Mouse (Mus musculus): ENCODE measurements around the gene Jmjd7.
A peak's percentile ranks its signal among the peaks of the same experiment; 100 is the strongest.

Jmjd7 gene

DNA sequence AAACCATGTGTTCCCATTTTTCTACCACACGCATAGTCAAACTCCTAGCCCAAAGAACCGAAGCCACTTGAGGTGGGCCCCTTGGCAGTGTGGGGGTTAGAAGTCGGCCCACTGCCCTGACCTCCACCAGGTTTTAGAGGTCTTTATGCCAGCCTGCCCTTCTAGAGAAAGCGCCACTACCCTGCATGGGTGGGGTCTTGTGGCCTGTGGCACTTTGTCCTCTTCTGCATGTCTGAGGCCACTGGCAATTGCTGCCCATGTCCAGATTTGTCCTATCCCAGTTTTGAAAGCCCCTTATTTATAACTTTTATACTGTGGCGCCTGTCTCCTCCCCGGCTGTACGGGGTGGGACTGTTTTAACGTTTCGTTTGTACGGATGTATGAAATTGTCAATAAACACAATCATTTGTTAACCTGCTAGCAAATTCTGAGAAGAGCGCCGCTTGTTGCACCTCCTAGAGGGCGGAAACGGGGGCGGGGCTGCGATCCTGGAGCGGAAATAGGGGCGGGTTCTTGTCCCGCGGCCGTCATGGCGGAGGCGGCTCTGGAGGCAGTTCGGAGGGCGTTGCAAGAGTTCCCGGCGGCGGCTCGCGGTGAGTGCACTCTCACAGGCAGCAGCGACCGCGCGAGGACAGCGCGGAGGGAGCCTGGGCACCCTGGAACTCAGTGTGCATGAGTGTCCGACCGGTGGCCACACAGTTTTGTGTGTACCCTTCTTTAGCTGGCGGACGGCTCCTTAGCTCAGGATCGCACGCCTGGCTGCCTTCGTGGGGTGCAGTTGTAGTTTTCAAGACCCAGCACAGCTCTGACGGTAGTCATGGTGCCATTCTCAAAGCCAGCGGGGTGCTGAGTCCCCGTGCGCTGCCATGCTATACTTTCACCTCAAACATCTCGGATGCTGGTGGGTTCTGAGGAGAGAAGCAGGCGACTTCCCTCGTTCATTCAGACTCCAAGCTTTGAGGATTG is at the start of gene Jmjd7, which contains the start of gene Gm28042:
Jmjd7 (plus strand) TSS at position 500 of the 966 bp plus-strand sequence.
Gm28042 (plus strand) TSS at position 510 of the 966 bp plus-strand sequence.
- DNase-seq: peak; percentile 93 to 96

- no peak for DNase-seq
These were observed 46.8 kb upstream of the Jmjd7 start for GRCm38 (mm10) chr2:119980343-119980986.

- DNase-seq: no peak
These were observed 45.7 kb upstream of the Jmjd7 start for GRCm38 (mm10) chr2:119981631-119982030.

DNA sequence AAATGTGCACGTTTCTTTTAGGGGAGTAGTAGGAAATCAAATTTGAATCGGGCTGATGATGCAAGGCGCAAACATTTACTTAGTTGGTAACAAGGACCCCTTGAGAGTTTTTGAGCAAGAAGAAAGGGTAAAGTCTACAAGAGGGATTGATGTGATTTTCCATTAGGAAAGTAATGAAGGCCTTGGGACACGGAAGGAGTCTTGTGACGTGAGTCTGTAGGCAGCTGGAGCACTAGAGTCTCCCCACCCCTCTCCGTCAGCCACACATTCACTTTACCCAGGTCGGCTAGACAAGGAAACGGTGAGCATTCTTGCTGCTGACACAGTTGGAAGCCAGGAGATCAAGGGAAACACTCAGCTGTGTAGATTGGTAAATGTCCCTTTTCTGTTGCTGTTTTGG is 41.4 kb upstream of the Jmjd7 start:
- DNase-seq: peak; percentile 77 to 84

DNA sequence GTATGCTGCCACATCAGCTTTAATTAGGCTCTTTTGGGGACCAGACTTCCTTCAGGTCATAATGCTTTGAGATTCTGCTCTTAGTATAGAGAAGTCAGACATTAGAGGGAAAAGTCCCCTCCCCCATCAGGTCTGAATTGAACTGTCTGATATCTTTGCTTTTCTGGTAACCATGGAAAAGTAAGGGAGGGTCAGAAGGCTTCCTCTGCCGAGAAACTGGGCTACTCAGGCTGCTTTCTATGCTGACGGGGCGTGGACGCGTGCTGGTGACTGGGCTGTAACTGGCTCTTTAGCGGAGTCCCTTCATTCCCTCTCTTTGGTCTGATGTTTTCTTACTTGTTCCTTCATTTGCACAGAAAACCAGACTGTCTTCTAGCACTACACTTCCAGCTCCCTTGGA is 40.9 kb upstream of the Jmjd7 start:
- DNase-seq: peak in 1 of 2 experiments; percentile 18

DNA sequence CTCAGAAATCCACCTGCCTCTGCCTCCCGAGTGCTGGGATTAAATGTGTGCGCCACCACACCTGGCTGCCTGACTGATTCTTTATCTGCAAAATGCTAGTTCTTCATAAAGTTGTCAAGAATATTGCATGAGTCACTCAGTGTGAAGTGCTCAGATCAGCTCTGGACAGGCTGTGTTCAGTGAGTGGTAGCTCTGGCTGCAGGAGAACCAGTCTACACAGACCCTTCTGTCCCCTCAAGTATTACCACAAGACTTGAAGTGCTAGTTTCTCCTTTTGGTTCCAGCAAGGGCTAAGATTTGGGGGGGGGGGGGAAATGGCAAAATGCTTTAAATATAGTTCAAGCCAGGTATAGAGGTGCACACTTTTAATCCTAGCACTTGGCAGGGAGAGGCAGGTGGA is 39.8 kb upstream of the Jmjd7 start:
- peak in 1 of 2 experiments; percentile 45 for DNase-seq

DNA sequence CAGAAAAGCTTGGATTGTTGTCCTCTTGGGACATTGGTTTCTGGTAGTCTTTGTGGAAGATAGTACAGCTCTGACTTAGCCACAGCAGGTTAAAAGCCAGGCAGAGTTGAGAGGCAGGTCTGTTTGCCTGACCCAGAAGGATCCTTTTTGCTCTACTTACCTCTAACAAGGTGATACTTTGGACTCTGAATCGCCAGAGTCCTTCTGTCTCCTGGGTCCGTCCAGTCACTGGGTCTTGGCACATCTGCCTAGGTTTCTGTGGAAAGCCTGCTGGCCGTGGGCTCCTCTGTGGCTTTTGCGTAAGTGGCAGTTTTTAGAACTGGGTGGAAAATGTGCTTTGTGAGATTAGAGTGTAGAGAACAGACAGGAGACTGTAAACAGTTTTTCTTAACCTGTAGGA is 38.3 kb upstream of the Jmjd7 start:
- DNase-seq: no peak

- DNase-seq: no peak
These were observed 36.4 kb upstream of the Jmjd7 start for GRCm38 (mm10) chr2:119990881-119991280.

GRCm38 (mm10) chr2:119992349-119992748 is 34.9 kb upstream of the Jmjd7 start:
- DNase-seq: no peak

DNA sequence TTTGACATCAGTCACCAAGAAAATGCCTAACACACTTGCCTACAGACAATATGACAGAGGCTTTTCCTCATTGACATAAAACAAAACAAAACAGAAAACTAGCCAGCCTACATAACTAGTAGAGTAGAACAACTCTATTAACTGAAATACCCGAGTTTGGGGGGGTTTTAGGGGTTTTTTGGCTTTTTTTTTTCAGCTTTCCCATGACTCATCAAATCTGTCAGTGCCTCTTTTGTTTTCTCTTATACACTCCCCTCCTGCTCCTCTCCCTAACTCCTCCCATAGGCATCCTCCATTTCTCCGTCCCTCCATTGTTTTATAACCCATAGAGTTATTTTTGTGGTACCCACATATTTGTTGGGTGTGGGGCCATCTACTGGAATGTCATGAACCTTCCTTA is 33.8 kb upstream of the Jmjd7 start:
- no peak for DNase-seq

DNA sequence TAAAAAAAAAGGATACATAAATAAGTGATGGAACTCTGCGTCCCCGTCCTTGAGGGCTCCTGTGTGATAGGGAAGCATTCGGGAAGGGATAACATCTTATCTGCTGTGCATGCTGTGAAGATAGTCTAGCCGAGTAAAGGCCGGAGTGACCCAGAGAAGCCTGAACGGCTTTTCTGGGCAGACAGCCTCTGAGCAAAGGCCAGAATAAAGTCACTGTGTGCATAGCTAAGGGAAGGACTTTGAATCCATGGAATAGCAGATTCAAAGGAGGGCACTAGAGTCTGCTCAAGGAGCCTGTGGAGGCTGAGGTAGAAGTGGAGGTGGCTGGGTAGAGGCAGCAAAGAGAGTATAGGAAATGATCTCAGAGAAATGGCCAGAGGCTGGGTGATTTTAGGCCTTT is 32.4 kb upstream of the Jmjd7 start:
- DNase-seq: no peak

DNA sequence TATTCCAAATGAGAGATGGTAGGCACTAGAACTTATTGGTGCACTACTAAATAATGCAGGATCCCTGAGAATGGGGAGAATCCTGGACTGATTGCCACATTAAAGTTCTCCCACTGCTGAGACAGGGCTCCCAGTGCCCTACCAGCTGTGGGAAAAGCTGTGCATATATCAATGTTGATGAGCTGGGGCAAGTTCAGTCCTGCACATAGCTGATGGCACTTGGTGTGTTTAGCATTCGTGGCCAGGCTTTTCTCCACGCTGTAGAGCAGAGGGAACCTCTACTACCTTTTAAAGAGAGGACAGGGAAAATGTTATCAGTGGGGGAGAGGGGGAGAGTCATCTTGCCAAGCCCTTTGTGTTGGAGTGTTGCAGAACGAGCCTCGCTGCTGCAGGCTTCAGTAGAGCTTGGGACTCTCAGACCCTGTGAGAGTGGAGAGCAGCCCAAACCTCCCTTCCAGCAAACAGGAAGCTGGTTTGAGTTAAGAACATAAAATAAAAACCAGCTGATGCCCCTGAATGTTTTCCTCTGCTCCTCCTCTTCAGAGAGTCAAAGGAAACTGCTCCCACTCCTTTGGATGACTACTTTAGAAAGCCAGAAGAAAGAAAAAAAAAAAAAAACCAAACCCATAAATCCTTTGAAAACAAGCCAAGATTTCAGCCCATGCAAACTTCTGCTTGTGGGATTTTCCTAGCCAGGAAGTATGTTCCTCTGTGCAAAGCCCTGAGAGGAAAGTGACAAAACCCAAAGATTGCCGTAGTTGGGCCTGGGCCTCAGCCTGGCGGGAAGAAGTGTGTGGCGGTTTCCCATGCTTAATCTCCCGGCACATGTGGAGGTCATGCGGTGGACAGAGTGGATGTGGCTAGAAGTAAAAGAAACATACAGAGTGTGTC is 31.6 kb upstream of the Jmjd7 start:
- DNase-seq: peak in 1 of 2 experiments; percentile 26

- DNase-seq: no peak
These were observed 29.9 kb upstream of the Jmjd7 start for GRCm38 (mm10) chr2:119997354-119997753.

DNA sequence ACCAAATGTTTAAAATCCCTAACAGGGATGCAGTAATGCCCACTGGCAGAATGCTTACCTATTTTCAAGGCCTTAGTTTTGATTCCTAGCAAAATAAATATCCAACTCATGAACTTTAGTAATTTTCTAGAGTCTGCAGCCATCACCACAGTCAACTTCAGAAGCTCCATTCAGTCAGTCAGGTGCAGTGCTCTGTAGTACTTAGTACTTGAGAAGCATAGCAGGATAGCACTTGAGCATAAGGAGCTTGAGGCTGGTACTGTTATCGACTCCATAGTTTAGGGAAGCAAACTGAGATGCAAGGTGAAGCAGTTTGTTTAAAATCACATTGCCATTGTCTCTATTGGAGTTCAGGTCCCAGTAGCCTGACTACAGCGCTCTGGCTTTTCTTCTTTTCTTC is 27.6 kb upstream of the Jmjd7 start:
- DNase-seq: no peak

- peak; percentile 75 to 82 for DNase-seq
These were observed 26.2 kb upstream of the Jmjd7 start for GRCm38 (mm10) chr2:120000882-120001584.

- DNase-seq: no peak
These were observed 25.3 kb upstream of the Jmjd7 start for GRCm38 (mm10) chr2:120001956-120002355.

DNA sequence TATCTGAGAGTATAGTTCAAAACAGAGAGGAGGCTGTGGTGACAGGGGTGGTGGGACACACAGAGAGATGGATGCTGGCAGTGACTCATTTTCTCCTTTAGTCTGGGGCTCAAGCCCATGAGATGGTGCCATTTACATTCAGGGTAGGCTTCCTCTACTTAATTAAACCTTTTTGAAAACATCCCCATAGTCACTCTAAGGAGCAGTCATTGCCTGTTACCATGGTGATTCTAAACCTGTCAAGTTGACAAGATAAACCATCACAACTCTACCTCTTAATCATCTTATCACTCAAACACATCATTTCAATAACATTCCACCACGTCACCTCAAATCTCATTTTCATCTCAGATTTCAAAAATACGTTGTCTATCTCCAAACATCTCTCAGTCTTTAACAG is 23.3 kb upstream of the Jmjd7 start:
- no peak for DNase-seq

DNA sequence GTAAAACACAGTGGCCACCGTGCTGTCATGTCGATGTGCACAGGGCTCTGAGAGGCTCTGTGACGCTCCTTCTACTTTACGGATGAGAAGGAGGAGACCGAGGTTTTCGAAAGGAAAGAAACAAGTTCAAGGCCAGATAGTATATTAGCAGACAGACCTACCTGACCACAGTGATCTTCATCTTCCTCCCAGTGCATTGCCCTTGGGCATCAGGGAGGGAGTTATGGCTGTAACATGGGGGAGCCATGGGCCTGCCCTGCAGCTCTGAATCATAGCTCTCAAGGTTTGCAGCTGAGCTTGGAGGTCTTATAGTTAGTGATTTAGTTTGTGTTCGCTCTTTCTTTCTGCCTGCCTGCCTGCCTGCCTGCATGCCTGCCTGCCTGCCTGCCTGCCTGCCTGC is 20.6 kb upstream of the Jmjd7 start:
- no peak for DNase-seq

DNA sequence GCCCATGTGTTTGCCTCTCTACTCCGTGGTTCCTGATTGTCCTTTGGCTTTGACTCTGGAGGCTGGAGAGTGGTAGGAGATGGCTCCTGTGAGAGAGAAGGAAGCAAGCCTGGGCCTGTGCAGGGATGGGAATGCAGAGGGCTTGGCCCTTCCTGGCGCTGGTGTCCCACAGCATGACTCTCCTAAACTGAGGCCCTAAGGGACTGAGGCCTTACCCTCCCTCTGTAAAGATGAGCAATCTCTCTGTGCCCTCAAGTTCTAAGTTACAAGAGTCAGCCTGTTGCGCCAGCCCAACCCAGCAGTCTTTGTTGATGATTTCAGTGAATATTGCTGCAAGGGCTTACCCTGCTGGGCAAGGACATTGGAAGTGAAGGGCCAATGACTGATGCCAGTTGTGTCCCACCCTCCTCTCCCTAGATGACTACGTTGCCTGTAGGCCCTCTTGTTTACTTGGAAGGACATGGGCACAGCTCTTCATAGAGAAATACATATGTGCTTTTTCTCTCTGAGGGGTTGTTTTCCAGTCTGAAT is 19.5 kb upstream of the Jmjd7 start:
- no peak for DNase-seq

DNA sequence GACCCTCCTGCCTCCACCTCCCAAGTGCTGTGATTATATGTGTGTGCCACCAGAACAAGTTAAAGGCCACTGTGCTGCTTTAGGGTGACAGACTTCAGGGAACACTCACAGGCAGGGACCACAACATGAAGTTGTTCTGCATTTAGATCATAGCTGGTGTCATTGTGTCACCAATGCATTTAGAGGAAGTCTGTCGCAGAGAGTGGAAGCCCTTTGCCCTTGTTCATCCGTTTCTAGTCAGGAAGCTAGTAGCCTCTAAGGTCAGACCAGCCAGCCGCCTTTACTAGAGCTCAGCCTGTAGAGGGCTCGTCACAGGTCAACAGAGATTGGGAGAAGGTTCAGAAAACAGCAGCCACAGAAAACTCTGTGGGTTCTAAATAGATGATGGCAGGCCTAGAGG is 18.6 kb upstream of the Jmjd7 start:
- peak; percentile 20 to 33 for DNase-seq

- DNase-seq: peak; percentile 52 to 66
These were observed 15.7 kb upstream of the Jmjd7 start for GRCm38 (mm10) chr2:120011462-120012200.
